Mouse (Mus musculus) retina, adult 2 months (tissue): ENCODE results near the gene Cdr2.
"Not testable (repeated sequence)": the region's sequence is repeated elsewhere in the genome, so short reads cannot be mapped to it uniquely, and the experiment has no call there.

Experiments
- DNase-seq: peaks from one replicate; pipeline ENCODE4 v3.0.0-alpha.2; 2012; ENCODE audit warnings: low read depth, low spot score

Cdr2 gene

DNA sequence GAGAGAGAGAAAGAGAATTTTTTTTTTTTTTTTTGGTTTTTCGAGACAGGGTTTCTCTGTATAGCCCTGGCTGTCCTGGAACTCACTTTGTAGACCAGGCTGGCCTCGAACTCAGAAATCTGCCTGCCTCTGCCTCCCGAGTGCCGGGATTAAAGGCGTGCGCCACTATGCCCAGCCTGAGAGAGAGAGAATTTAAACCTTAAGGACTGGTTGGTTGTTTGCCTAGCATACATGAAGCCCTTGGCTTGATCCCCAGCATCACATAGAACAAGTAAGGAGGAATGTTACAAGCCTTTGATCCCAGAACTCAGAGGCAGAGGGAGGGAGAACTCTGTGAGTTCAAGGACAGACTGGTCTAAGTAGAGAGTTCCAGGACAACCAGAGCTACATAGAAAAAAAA is 70.8 kb downstream of the Cdr2 start:
- DNase-seq: not testable (repeated sequence)

DNA sequence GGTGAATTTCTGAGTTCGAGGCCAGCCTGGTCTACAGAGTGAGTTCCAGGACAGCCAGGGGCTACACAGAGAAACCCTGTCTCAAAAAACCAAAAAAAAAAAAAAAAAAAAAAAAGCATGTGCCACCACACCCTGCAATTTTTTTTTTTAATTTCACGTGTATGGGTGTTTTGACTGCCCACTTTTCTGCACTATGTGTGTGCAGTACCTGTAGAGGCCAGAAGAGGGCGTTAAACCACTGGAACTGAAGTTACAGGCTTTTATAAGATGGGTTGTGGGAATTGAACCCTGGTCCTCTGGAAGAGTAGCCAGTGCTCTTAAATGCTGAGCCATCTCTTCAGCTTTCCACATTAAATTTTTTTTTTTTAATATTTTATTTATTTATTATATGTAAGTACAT is 71.9 kb downstream of the Cdr2 start:
- not testable (repeated sequence) for DNase-seq
